Mouse (Mus musculus): ENCODE measurements around the gene Gm28374.
"Not testable (repeated sequence)": the region's sequence is repeated elsewhere in the genome, so short reads cannot be mapped to it uniquely, and the experiment has no call there.

The Gm28374 gene

DNA sequence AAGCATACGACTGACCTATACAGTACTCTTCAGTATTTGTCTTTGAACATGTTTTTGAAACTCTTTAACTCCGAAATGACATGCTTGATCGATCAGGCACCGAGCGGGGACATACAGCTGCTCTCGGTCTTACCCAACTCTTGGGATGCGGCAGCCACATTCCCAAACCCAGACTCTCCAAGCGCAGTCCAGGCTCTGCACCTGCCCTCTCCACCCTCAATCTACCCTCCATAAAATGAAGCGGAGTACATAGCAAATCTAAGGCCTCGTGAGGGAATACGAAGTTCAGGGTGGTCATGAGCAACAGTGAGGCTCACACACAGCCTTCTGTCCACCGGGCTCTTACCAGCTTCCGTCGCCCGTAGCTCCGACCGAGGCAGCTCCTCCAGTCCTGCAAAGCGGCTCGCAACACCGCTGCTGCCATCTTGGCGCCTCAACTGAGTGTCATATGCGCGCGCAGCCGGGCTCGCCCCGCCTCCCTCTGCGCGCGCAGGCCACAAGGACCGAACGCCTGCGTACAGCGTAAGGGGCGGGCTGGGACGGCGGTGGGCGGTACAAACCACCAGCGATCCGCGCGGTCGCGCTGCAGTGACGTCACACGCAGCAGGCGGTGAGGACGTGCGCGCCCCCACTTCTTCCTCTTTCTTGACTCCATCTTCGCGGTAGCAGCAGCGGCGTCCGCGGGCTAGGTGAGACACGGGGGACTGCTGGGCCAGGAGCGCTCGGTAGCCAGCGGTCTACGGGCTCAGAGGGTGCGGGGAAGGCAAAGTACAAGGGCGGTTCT, 24.6 kb downstream of the Gm28374 start, which contains the start of the genes Mrpl49 and Fau:
Mrpl49 (minus strand) TSS at position 473 of the 784 bp plus-strand sequence.
Fau (plus strand) TSS at position 532 of the 784 bp plus-strand sequence.
- DNase-seq (ENCODE audit: low read depth, low spot score): peak; percentile 96

GRCm38 (mm10) chr19:6056696-6057095, 25.4 kb downstream of the Gm28374 start:
- no peak for DNase-seq (ENCODE audit: low read depth, low spot score)

GRCm38 (mm10) chr19:6054296-6054695, 27.8 kb downstream of the Gm28374 start:
- DNase-seq (ENCODE audit: low read depth, low spot score): no peak

DNA sequence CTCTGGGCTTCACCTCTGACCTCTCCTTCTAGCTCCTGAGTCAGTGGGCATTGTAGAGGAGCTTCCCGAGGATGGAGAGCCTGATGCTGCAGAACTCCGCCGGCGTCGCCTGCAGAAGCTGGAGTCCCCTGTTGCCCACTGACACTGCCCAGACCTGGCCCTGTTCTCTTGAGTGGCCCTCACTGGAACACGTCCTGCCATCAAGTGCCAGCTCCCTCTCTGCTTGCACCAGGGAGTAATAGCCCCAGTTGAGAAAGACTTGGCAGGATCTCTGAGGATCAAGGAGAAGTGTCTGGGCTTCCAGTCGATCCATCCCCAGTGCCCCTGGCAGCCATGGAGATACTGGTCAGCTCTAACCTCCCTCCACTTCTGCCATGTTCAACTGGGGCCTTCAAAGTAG, 29.5 kb downstream of the Gm28374 start:
- no peak for DNase-seq (ENCODE audit: low read depth, low spot score)

GRCm38 (mm10) chr19:6048681-6049410, 33.2 kb downstream of the Gm28374 start:
- no peak for DNase-seq (ENCODE audit: low read depth, low spot score)

GRCm38 (mm10) chr19:6047899-6048166, 34.2 kb downstream of the Gm28374 start:
- no peak for DNase-seq (ENCODE audit: low read depth, low spot score)

- no peak for DNase-seq (ENCODE audit: low read depth, low spot score)
Measured at GRCm38 (mm10) chr19:6047154-6047898, 34.7 kb downstream of the Gm28374 start.

DNA sequence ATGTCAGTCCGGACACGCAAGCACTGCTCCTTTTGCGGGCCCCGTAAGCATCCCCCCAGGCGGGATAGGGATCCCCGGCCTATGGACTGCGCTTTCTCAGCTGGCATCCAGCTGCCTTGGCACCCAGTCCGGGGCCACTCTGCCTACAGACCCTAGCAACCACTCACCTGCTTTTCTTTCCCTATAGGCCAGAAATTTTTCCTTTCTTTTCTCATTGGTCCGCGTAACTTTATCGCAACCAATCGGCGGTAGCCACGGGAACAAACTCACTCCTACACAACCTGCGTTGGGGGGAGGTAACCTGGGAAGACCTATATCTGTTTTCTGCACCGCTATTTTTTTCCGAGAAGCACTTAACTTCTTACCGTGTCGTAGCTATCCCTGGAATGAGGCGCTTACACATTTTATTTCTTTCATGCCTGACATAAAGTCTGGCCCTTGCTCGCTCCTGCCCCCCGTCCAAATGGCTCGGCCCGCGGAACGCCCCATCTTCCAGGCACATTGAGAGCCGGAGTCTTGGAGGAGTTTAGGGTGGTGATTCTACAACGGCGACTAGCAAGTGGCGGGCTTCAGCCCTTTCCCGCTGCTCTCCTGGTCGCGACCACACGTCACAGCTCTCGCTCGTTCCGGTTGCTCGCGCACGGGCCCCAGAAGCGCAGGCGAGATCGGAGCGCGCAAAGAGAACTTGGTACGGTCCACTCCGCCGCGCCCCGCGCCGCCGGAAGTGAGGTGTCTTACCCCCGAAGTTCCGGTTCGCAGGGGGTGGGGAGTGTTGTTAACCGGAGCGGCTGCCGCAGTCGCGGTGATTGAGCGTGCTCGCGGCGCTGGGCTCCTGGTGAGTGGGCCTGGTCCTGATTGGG, 35.5 kb downstream of the Gm28374 start, which contains the start of gene Syvn1:
Syvn1 (plus strand) TSS at position 283 of the 860 bp plus-strand sequence.
- DNase-seq (ENCODE audit: low read depth, low spot score): peak; percentile 98

- no peak for DNase-seq (ENCODE audit: low read depth, low spot score)
Measured at GRCm38 (mm10) chr19:6045366-6046293, 36.4 kb downstream of the Gm28374 start.

GRCm38 (mm10) chr19:6044102-6044501, 38.0 kb downstream of the Gm28374 start:
- DNase-seq (ENCODE audit: low read depth, low spot score): not testable (repeated sequence)

DNA sequence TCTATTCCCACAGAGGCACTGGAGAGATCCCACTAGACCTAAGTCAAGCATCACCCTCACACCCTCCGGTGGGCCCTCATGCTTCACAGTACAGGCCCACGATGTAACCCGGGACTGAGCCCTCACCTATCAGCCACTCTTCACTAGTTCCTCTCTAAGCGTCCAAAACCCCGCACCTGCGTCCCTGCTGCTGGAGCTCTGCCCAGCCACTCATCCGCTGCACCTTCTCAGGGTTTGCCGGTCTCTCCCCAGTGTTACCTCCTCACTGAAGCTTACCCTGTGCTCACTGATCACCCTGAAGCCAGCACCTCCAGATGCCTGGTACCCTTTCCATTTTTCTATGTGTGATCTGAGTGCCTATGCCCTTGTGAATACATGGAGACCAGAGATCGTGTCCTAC, 39.8 kb downstream of the Gm28374 start:
- DNase-seq (ENCODE audit: low read depth, low spot score): no peak

DNA sequence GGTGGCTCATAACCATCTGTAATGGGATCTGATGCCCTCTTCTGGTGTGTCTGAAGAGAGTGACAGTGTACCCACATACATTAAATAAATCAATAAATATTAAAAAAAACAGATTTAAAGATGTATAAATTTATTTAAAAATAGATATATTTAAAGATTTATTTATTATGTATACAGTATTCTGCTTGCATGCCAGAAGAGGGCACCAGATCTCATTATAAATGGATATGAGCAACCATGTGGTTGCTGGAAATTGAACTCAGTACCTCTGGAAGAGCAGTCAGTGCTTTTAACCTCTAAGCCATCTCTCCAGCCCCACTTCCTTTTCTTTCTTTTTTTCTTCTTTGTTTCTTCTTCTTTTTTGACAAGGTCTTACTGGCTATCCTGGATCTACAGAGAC, 42.1 kb downstream of the Gm28374 start:
- no peak for DNase-seq (ENCODE audit: low read depth, low spot score)

DNA sequence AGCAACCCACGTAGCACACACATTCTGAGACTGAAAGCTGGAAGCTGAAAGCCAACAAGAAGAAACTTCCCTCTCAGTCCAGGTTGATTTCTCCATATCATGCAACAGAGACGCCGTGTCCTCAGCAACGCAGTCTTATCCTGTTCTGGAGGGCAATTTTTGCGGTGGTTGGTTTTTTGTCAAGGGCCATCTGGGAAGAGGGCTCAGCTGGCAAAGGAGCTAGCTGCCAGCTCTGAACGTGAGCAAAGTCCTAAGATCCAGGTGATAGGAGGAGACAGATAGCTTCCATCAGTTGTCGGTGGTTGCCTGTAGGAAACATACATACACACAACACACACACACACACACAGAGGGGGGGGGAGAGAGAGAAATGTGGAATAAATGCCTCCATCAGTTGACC, 43.7 kb downstream of the Gm28374 start:
- DNase-seq (ENCODE audit: low read depth, low spot score): no peak

GRCm38 (mm10) chr19:6037695-6038094, 44.4 kb downstream of the Gm28374 start:
- DNase-seq (ENCODE audit: low read depth, low spot score): no peak

DNA sequence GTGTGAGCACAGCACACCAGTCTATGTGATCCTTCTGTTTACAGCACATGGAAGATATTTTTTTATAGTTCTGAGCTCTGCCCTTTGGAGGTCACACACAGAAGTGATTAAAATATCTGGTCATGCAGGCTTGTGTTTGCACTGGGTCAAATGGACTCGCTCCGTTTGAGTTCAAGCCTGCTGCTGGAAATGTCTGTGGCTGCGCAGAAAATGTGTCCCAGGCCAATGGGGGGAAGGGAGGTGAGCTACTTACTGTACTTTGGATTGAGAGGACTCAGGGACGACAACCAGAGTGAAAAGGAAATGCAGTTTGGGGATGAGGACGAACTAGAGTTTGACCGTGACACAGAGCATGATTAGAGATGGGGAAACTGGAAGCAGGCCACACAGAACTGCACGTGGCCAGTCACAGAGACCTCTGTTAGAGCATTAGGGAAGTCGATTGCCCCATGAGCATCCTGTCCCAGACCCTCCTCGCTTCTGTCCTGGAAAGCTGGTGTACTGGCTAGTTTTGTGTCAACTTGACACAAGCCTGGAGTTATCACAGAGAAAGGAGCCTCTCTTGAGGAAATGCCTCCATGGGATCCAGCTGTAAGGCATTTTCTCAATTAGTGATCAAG, 46.0 kb downstream of the Gm28374 start:
- no peak for DNase-seq (ENCODE audit: low read depth, low spot score)

- DNase-seq (ENCODE audit: low read depth, low spot score): no peak
Measured at GRCm38 (mm10) chr19:6030520-6031280, 51.4 kb downstream of the Gm28374 start.

DNA sequence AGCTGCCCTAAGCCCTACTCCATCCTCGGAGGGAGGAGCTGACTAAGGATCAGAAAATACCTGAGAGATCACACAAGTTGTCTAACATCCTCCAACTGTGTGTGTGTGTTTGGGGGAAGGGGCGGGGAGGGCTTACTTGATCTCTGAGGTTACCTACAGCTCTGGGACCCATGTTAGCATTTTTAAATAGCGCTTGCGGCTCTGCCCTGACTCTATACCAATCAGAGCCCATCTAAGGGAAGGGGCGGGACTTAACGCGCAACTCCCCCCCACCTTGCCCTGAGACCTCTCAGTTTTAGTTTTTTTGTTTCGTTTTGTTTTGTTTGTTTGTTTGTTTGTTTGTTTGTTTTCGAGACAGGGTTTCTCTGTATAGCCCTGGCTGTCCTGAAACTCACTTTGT, 52.6 kb downstream of the Gm28374 start:
- peak; percentile 67 for DNase-seq (ENCODE audit: low read depth, low spot score)

GRCm38 (mm10) chr19:6028991-6029390, 53.1 kb downstream of the Gm28374 start:
- DNase-seq (ENCODE audit: low read depth, low spot score): no peak

Data from R1 (cell line).